Mouse (Mus musculus): Measurements from ENCODE around the gene Izumo1r. TPM values are rescaled to one million over a fixed set of nuclear protein-coding genes. Genes with fewer than 3 reads are reported as not detected.
A peak's percentile ranks its signal among the peaks of the same experiment; 100 is the strongest.

The Izumo1r gene
- total and polyA plus RNA-seq, 2 experiments from 2014 or later, result not detected

DNA sequence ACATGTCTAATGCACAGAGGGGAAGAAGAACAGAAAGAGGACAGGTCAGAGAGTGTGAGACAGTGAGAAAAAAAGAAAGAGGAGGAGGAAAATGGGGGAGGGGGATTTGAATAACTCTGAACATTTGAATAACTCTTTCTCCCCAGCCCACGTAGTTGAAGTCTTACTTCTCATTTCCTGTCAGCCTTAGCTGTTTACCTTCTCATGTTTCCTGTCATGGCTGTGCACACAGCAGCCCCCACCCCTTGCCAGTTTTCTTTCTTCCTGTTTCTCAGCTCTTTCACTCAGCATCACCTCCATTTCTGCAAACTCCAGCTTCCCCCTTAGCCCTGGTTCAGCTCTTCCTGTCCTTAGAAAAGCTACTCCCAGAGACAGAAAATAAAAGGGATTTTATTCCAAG, 22.8 kb upstream of the Izumo1r start:
- Histone ChIP-seq H3K27ac (ENCODE audit: low read depth) (peak overlapping the region; percentile 32; the same call in 1 of the 2 replicates), H3K9me3 (replicated peaks; ENCODE audit: control insufficient read depth, low read length) (no peaks in the 10 kb centered on the region), H3K4me3 (ENCODE audit: low read depth, low read length) (no peak overlapping the region), H3K27me3 (ENCODE audit: control insufficient read depth, insufficient read depth, low read length) (no peaks in the 10 kb centered on the region), H3K36me3 (replicated peaks; ENCODE audit: control insufficient read depth, insufficient read depth, low read length) (no peaks in the 10 kb centered on the region), H3K9ac (replicated peaks; ENCODE audit: low read depth, low read length) (no peak overlapping the region), H3K4me1 (ENCODE audit: control insufficient read depth, insufficient read depth) (no peaks in the 10 kb centered on the region), H3K4me2 (ENCODE audit: low read depth, low read length) (no peak overlapping the region)
- no peak for TF ChIP-seq CTCF (IDR thresholded peaks at IDR 0.05; ENCODE audit: low read depth)
- TF ChIP-seq EP300 (IDR thresholded peaks at IDR 0.05; ENCODE audit: low read depth), result no peak
- WGBS, result 28% methylated on average over 1 of the region's 1 CpGs
- DNase-seq (ENCODE audit: low spot score) (no peak), ATAC-seq (ENCODE audit: insufficient read depth, low read depth) (no peak)

DNA sequence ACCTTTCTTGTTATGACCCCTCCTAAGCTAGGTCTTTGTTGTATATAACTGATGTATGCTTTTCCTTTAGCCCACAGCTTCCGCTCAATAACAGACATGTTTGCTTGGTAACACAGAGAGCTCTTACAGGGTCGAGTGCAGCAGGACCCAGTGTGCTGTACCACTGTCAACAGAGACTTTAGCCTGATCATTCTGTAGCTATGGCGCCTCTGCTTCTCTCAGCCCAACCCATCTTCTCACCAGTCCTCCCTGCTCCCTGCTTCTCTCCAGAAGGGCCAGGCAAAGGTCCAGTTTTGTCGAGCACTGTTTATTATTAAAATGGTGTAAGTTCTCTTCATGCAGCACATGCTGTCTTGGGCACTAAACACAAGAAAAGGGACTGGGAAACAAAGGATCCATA, 19.9 kb upstream of the Izumo1r start:
- ATAC-seq (ENCODE audit: insufficient read depth, low read depth) (no peak), DNase-seq (ENCODE audit: low spot score) (no peak)
- H3K9ac ChIP-seq (replicated peaks; ENCODE audit: low read depth, low read length), result no peak overlapping the region
- no peaks in the 10 kb centered on the region for H3K36me3 ChIP-seq (replicated peaks; ENCODE audit: control insufficient read depth, insufficient read depth, low read length)
- H3K27me3 ChIP-seq (ENCODE audit: control insufficient read depth, insufficient read depth, low read length), result no peaks in the 10 kb centered on the region
- H3K4me1 ChIP-seq (ENCODE audit: control insufficient read depth, insufficient read depth), result no peaks in the 10 kb centered on the region
- 64% methylated on average over 4 of the region's 4 CpGs for WGBS
- H3K9me3 ChIP-seq (replicated peaks; ENCODE audit: control insufficient read depth, low read length), result no peaks in the 10 kb centered on the region
- H3K4me2 ChIP-seq (ENCODE audit: low read depth, low read length), result no peak overlapping the region
- no peak overlapping the region for H3K27ac ChIP-seq (ENCODE audit: low read depth)
- no peak overlapping the region for H3K4me3 ChIP-seq (ENCODE audit: low read depth, low read length)
- no peak for TF ChIP-seq CTCF (IDR thresholded peaks at IDR 0.05; ENCODE audit: low read depth)
- no peak for TF ChIP-seq EP300 (IDR thresholded peaks at IDR 0.05; ENCODE audit: low read depth)

DNA sequence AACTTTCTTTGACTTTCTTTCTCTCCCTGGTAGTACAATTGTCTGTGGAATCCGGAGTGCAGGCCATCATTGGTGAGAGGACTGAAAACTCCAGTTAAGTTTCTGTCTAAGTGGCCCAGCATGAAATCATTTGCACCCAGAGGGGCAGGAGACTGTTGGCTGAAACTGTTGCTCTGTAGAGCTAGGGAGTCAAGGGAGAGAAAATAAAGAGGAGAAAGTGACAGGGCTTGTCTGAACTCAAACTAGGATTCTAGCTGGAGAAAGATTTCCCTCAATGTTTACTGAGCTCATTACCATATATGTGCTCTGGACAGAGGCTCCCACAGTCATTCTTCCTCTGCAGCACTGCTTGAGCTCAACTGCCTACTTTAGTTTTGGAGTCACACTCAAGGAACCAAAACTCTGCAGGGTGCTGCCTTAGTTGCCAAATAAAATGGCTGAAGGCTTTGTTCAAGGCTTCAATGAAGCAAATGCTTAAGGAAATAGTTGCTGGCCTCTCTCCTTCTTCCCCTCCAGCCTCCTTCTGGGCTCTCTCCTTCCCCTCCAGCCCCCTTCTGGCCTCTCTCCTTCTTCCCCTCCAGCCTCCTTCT, 18.3 kb upstream of the Izumo1r start:
- no peak for DNase-seq (ENCODE audit: low spot score)
- Histone ChIP-seq H3K9me3 (replicated peaks; ENCODE audit: control insufficient read depth, low read length) (no peaks in the 10 kb centered on the region), H3K4me2 (ENCODE audit: low read depth, low read length) (no peak overlapping the region), H3K4me1 (ENCODE audit: control insufficient read depth, insufficient read depth) (no peaks in the 10 kb centered on the region), H3K4me3 (ENCODE audit: low read depth, low read length) (no peak overlapping the region), H3K36me3 (replicated peaks; ENCODE audit: control insufficient read depth, insufficient read depth, low read length) (no peaks in the 10 kb centered on the region), H3K9ac (replicated peaks; ENCODE audit: low read depth, low read length) (no peak overlapping the region), H3K27ac (ENCODE audit: low read depth) (no peak overlapping the region), H3K27me3 (ENCODE audit: control insufficient read depth, insufficient read depth, low read length) (no peaks in the 10 kb centered on the region)
- ATAC-seq (ENCODE audit: insufficient read depth, low read depth), result no peak
- WGBS, result 26% methylated on average over 1 of the region's 1 CpGs
- TF ChIP-seq EP300 (IDR thresholded peaks at IDR 0.05; ENCODE audit: low read depth), result no peak
- no peak for TF ChIP-seq CTCF (IDR thresholded peaks at IDR 0.05; ENCODE audit: low read depth)

DNA sequence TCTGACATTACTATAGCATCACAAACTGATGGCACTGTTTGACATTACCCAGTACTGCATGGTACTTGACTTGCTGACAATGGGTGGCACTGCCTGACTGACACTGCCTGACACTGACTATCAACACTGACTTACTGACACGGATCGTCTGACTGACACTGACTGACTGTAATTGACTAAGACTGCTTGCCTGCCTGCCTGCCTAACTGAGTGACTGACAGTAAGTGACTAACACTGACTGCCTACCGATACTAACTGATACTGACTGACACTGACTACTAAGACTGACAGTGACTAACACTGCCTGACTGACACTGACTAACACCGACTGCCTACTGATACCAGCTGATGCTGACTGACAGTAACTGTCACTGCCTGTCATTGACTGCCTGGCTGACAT, 17.5 kb upstream of the Izumo1r start:
- no peak overlapping the region for H3K27ac ChIP-seq (ENCODE audit: low read depth)
- no peak overlapping the region for H3K9ac ChIP-seq (replicated peaks; ENCODE audit: low read depth, low read length)
- TF ChIP-seq EP300 (IDR thresholded peaks at IDR 0.05; ENCODE audit: low read depth) (no peak), CTCF (IDR thresholded peaks at IDR 0.05; ENCODE audit: low read depth) (no peak)
- no peaks in the 10 kb centered on the region for H3K27me3 ChIP-seq (ENCODE audit: control insufficient read depth, insufficient read depth, low read length)
- H3K4me3 ChIP-seq (ENCODE audit: low read depth, low read length), result no peak overlapping the region
- DNase-seq (ENCODE audit: low spot score), result no peak
- 26% methylated on average over 4 of the region's 4 CpGs for WGBS
- no peaks in the 10 kb centered on the region for H3K4me1 ChIP-seq (ENCODE audit: control insufficient read depth, insufficient read depth)
- H3K9me3 ChIP-seq (replicated peaks; ENCODE audit: control insufficient read depth, low read length), result no peaks in the 10 kb centered on the region
- no peak for ATAC-seq (ENCODE audit: insufficient read depth, low read depth)
- no peaks in the 10 kb centered on the region for H3K36me3 ChIP-seq (replicated peaks; ENCODE audit: control insufficient read depth, insufficient read depth, low read length)
- no peak overlapping the region for H3K4me2 ChIP-seq (ENCODE audit: low read depth, low read length)

DNA sequence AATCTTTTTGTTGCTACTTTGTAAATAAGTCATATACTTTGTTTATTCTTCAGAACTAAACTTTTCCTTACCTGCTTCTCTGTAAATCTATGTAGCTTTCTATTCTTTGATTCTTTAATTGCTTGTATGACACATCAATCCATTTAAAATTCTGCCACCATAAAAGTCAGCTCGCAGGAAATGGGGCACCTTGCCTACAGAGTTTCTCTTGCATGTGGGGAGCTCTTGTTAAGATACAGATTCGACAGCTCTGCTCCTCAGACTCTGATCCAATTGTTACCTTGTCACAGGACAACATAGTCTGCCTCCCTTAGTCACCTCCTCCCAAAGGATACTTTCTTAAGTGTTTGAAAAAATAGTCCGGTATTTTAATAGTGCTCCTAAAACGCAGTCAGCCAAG, 16.9 kb upstream of the Izumo1r start:
- no peaks in the 10 kb centered on the region for H3K27me3 ChIP-seq (ENCODE audit: control insufficient read depth, insufficient read depth, low read length)
- no peak for DNase-seq (ENCODE audit: low spot score)
- H3K4me1 ChIP-seq (ENCODE audit: control insufficient read depth, insufficient read depth), result no peaks in the 10 kb centered on the region
- H3K27ac ChIP-seq (ENCODE audit: low read depth), result no peak overlapping the region
- H3K9me3 ChIP-seq (replicated peaks; ENCODE audit: control insufficient read depth, low read length), result no peaks in the 10 kb centered on the region
- no peak overlapping the region for H3K4me2 ChIP-seq (ENCODE audit: low read depth, low read length)
- H3K9ac ChIP-seq (replicated peaks; ENCODE audit: low read depth, low read length), result no peak overlapping the region
- TF ChIP-seq CTCF (IDR thresholded peaks at IDR 0.05; ENCODE audit: low read depth) (no peak), EP300 (IDR thresholded peaks at IDR 0.05; ENCODE audit: low read depth) (no peak)
- no peak for ATAC-seq (ENCODE audit: insufficient read depth, low read depth)
- H3K4me3 ChIP-seq (ENCODE audit: low read depth, low read length), result no peak overlapping the region
- H3K36me3 ChIP-seq (replicated peaks; ENCODE audit: control insufficient read depth, insufficient read depth, low read length), result no peaks in the 10 kb centered on the region
- 77% methylated on average over 4 of the region's 4 CpGs for WGBS
